Mouse (Mus musculus) layer of hippocampus, adult 9-11 months (tissue): Measurements from ENCODE around the gene Atoh8.

Experiments used
- DNase-seq: peaks from one replicate; pipeline ENCODE4 v3.0.0; 2022

The Atoh8 gene

GRCm38 (mm10) chr6:72189061-72189863, 46.1 kb downstream of the Atoh8 start:
- DNase-seq = no peak

- no peak for DNase-seq
These were observed 48.6 kb downstream of the Atoh8 start for GRCm38 (mm10) chr6:72186809-72187208.

GRCm38 (mm10) chr6:72185893-72186490, 49.4 kb downstream of the Atoh8 start:
- DNase-seq = peak; percentile 44

GRCm38 (mm10) chr6:72184576-72184975, 50.8 kb downstream of the Atoh8 start:
- peak; percentile 61 for DNase-seq

GRCm38 (mm10) chr6:72179562-72180502, 55.5 kb downstream of the Atoh8 start:
- no peak for DNase-seq

- DNase-seq = no peak
These were observed 56.4 kb downstream of the Atoh8 start for GRCm38 (mm10) chr6:72179006-72179405.

GRCm38 (mm10) chr6:72177417-72177816, 58.0 kb downstream of the Atoh8 start:
- no peak for DNase-seq

- DNase-seq = peak; percentile 37
These were observed 59.4 kb downstream of the Atoh8 start for GRCm38 (mm10) chr6:72176004-72176403.

- no peak for DNase-seq
These were observed 60.0 kb downstream of the Atoh8 start for GRCm38 (mm10) chr6:72175419-72175818.

- no peak for DNase-seq
These were observed 62.0 kb downstream of the Atoh8 start for GRCm38 (mm10) chr6:72173350-72173749.

- no peak for DNase-seq
These were observed 64.0 kb downstream of the Atoh8 start for GRCm38 (mm10) chr6:72171391-72171790.

- no peak for DNase-seq
These were observed 69.5 kb downstream of the Atoh8 start for GRCm38 (mm10) chr6:72165907-72166306.

- DNase-seq = peak; percentile 76
These were observed 70.8 kb downstream of the Atoh8 start for GRCm38 (mm10) chr6:72164321-72165275.

GRCm38 (mm10) chr6:72162155-72162890, 73.1 kb downstream of the Atoh8 start:
- DNase-seq = peak; percentile 56

- DNase-seq = no peak
These were observed 73.6 kb downstream of the Atoh8 start for GRCm38 (mm10) chr6:72161751-72162150.

GRCm38 (mm10) chr6:72160991-72161390, 74.4 kb downstream of the Atoh8 start:
- DNase-seq = no peak

- DNase-seq = no peak
These were observed 75.4 kb downstream of the Atoh8 start for GRCm38 (mm10) chr6:72159861-72160395.

GRCm38 (mm10) chr6:72158966-72159764, 76.2 kb downstream of the Atoh8 start:
- no peak for DNase-seq
